Mouse (Mus musculus) megakaryocyte-erythroid progenitor cell, adult 5 weeks (primary cell): Measurements from ENCODE around the gene Serpinb3a. TPM values are rescaled to one million over a fixed set of nuclear protein-coding genes. Genes with fewer than 3 reads are reported as not detected.

Experiments
- polyA plus RNA-seq: library from polyadenylated mRNA; stranded (reverse); fragments of >175 nt; gene quantifications from 2 replicates; pipeline ENCODE4 v1.2.3, GENCODE M21; 2012

Gene Serpinb3a
- not detected in 2 replicates for polyA plus RNA-seq

GRCm38 (mm10) chr1:107052203-107052602, at the start of gene Serpinb3a:
TSS of gene Serpinb3a (minus strand) at chr1:107052303.

DNA sequence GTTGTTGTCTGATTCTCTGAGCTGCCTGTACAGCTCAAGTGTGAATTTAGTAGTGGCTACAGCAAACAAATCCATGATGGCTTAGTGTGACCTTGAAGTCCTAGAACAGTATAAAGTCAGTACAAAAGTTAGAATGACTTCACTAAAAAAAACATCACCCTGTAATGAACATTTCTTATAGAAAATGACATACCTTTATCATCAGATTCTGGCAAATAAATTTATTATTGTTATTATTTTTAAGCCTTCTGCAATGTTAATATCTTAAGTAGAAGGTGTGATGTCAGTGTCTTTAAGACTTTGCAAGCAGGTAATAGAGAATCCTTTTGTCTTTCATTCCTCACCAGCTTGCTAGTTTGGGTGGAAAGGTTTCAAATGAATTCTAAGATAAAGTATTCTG, 31.3 kb upstream of the Serpinb3a start, which contains the start of gene Serpinb3d:
Serpinb3d (minus strand) TSS at position 101 of the 400 bp plus-strand sequence.

Other genes starting within 250 kb of the Serpinb3a start
- gene Serpinb5, start 191.1 kb downstream of the Serpinb3a start, polyA plus RNA-seq, result not detected in 2 replicates
- not detected in 2 replicates for gene Serpinb12, start 117.9 kb downstream of the Serpinb3a start, polyA plus RNA-seq
- gene Serpinb13, start 71.3 kb downstream of the Serpinb3a start, polyA plus RNA-seq, result not detected in 2 replicates
- gene Serpinb3d, start 31.2 kb upstream of the Serpinb3a start, polyA plus RNA-seq, result not detected in 2 replicates
- not detected in 2 replicates for gene Serpinb3b, start 226.1 kb upstream of the Serpinb3a start, polyA plus RNA-seq
- not detected in 2 replicates for gene Serpinb3c, start 226.1 kb upstream of the Serpinb3a start, polyA plus RNA-seq